Mouse (Mus musculus) splenic B cell, adult 2 months (primary cell): ENCODE data around the gene Fam168a.
A peak's percentile ranks its signal among the peaks of the same experiment; 100 is the strongest.
"Not testable (repeated sequence)": the region's sequence is repeated elsewhere in the genome, so short reads cannot be mapped to it uniquely, and the experiment has no call there.

ENCODE experiments used
- DNase-seq: peaks from one replicate; pipeline ENCODE4 v3.0.0-alpha.2; 2011; ENCODE audit warnings: low read depth, low spot score
- H3K27me3 ChIP-seq: 2 replicates; pipeline ENCODE4 v1.6.1; 2012; ENCODE audit warnings: mild to moderate bottlenecking, low read length, moderate library complexity, mixed read lengths; ENCODE audit not compliant: control insufficient read depth, poor library complexity, insufficient read depth, severe bottlenecking
- H3K36me3 ChIP-seq: 2 replicates; pipeline ENCODE4 v1.6.1; 2012; ENCODE audit warnings: mild to moderate bottlenecking, low read length, moderate library complexity, mixed read lengths; ENCODE audit not compliant: control insufficient read depth, poor library complexity, insufficient read depth, severe bottlenecking

Gene Fam168a

DNA sequence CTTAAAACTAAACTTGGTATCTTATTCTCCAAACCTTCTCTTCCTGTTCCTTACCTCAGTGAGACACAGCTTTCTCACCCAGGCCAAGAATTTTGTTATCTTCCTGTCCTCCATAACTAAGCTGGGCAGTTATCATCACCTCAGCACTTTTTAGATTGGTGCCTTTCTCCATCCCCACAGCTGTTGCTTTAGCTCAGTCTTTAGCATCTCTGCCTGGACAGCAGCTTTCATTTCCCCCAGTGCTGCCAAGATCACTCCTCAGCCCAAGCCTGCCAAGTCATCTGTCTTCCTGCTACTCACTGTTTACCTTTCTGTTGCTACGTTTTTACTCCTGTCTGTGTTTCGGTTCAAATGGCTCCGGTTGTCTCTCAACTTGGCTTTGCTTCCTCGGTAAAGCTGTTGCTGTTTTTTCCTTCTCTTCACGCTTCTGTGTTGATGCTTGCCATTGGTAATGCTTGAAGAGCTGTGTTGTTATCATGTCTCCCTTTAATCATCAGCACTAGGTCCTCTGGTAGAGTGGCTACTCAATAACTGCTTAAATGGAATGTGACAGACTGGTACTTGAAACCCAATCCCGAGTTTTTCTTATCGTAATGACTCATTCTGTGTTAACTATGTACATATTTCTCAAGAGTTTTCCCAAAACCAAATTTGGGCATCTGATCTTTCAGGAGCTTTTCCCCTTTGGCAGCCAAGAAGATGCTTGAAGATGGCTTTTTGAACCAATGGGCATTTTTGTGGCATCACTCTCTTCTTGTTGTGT lies 26.8 kb downstream of the Fam168a start:
- no peaks in the 10 kb centered on the region for H3K27me3 ChIP-seq
- no peak for DNase-seq
- H3K36me3 ChIP-seq: no peaks in the 10 kb centered on the region

DNA sequence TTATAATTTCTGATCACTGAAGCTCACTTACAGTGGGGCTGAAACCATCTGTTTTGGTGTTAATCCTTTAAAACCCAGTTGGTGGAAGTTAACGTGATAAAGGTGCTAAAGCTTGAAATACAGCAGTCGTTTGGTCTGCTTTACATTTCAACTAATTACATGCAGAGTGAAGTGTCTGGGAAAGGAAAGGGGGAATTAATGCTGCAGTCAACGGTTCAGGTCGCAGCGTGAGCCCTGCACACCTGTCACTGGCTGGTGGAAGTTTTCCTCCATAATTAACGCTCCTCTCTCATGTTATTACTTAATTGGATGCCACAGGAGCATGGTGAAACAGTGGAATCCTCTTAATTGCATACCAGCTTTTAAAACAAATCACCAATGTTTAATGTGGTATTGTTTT lies 27.8 kb downstream of the Fam168a start:
- Histone ChIP-seq H3K36me3 (no peaks in the 10 kb centered on the region), H3K27me3 (no peaks in the 10 kb centered on the region)
- DNase-seq: no peak

- not testable (repeated sequence) for DNase-seq, H3K36me3 ChIP-seq, H3K27me3 ChIP-seq
These were observed 28.5 kb downstream of the Fam168a start for GRCm38 (mm10) chr7:100734905-100735304.

- no peak for DNase-seq
- no peaks in the 10 kb centered on the region for H3K36me3 ChIP-seq
These were observed 29.7 kb downstream of the Fam168a start for GRCm38 (mm10) chr7:100736131-100736530.

DNA sequence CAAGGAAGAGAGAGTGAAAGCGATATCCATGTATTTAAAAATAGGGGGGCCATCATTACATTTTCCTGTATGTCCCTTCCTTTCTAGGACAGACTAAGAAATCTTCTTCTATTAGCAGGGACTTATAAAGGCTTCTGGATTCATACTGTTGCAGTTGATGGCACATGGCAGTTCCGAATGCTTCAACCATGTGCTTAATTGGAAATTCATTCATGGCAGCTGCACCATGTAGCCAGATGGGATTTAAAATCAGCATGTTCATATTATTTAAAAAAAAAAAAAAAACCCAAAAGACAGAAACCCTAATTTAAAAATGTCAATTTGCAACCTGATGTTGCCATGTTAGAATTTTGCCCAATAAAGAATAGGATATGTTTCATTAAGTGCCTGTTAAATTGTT lies 37.9 kb downstream of the Fam168a start:
- DNase-seq: no peak
- Histone ChIP-seq H3K27me3 (no peaks in the 10 kb centered on the region), H3K36me3 (no peaks in the 10 kb centered on the region)

More at GRCm38 (mm10) chr7:100736131-100736530, 29.7 kb downstream of the Fam168a start:
- no peaks in the 10 kb centered on the region for H3K27me3 ChIP-seq

- no peak for DNase-seq
- H3K36me3 ChIP-seq: no peaks in the 10 kb centered on the region
- H3K27me3 ChIP-seq: no peaks in the 10 kb centered on the region
These were observed 43.7 kb downstream of the Fam168a start for GRCm38 (mm10) chr7:100750101-100750500.

DNA sequence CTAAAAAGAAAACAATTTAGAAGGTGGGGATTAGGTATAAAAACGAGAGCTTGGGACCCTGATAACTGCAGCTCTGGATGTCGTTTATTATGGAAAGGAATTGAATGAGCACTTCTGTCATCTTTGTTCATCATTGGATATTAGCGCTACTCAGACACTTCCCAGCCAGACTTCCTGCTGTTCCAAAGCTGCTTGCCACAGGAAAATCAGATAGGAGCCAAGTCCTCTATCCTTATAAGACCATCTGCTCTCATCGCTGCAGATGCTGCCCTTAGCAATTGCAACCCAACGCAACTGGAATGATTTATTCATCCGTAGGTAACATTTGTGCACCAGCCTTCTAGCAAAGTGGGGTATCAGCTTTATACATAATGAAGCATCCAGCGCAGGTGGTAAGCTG lies 52.3 kb downstream of the Fam168a start:
- Histone ChIP-seq H3K36me3 (no peaks in the 10 kb centered on the region), H3K27me3 (no peaks in the 10 kb centered on the region; the same call in 1 of the 2 replicates)
- no peak for DNase-seq

- Histone ChIP-seq H3K36me3 (no peaks in the 10 kb centered on the region), H3K27me3 (no peaks in the 10 kb centered on the region)
- no peak for DNase-seq
These were observed 56.3 kb downstream of the Fam168a start for GRCm38 (mm10) chr7:100762726-100763125.

DNA sequence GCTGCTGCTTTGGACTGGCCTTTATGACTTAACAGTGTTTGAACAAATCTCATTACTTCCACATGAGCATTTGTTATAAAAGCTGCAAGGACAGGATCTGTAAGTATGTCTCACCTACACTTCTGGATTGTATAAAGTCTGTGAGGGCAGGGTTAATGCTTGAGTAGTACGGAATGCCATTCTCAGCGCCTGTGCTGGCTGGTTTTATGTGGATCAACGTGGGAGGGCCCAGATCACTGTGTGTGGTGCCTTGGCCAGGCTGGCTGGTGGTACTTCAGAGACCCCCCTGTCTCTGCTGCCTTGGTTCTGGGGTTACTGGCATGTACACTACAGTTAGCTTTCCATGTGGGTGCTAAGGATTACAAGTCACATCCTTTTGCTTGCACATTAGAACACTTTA lies 61.1 kb downstream of the Fam168a start:
- H3K27me3 ChIP-seq: no peaks in the 10 kb centered on the region
- no peaks in the 10 kb centered on the region for H3K36me3 ChIP-seq
- no peak for DNase-seq

DNA sequence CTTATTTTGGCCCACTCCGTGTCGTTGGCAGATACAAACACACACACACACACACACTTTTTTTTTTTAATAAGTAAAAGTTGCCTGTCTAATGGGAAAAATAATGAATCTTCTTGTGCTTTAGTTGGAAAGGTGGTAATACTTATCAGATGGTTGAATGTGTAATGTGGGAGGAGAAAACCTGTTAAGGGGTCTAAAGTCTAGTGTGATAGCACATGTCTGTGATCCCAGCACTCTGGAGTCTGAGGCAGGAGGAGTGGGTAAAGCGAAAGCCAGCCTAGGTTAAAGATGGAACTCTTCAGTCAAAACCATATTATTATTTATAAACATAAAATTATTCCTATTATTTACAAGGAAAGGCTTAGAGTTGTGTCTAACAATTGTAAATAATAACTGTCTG lies 61.6 kb downstream of the Fam168a start:
- no peak for DNase-seq
- Histone ChIP-seq H3K27me3 (no peaks in the 10 kb centered on the region), H3K36me3 (no peaks in the 10 kb centered on the region)

DNA sequence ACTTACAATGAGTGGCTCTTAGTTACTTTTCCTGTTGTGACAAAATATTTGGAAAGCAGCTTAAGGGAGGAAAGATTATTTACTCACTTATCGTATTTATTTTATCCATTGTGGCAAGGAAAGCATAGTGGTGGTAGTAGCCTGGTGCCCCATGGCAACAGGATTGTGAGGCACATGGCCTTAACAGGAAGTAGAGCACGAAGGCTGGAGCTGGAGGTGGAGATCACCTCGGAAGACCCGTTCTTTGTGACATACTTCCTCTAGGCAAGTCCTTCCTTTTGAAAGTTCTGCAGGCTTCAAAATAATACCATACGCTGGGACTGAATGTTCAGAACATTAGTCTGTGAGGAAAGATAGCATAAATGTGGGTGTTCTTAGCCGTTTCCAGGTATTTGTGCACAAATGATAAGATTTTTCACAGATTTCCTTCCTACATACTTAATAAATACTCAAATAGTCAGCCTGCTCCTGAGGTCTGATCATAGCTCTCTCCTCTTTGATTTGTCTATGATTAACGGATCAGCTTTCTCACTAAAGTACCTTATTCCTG lies 63.2 kb downstream of the Fam168a start:
- no peaks in the 10 kb centered on the region for H3K27me3 ChIP-seq
- H3K36me3 ChIP-seq: no peaks in the 10 kb centered on the region
- DNase-seq: no peak

- H3K27me3 ChIP-seq: no peaks in the 10 kb centered on the region
- H3K36me3 ChIP-seq: no peaks in the 10 kb centered on the region
- no peak for DNase-seq
These were observed 64.4 kb downstream of the Fam168a start for GRCm38 (mm10) chr7:100770669-100771341.

DNA sequence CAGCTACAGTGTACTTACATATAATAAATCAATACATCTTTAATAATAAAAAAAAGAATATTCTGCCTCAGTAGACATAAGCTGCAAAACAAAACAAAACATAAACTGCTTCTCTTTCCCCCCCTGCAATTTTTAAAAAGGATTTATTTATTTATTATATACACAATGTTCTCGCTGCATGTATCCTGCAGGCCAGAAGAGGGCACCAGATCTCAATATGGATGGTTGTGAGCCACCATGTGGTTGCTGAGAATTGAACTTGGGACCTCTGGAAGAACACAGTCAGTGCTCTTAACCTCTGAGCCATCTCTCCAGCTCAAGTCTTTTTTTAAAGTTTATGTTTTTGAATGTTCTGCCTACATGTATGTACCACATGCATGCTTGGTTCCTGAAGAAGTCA lies 67.8 kb downstream of the Fam168a start:
- DNase-seq: peak; percentile 9
- Histone ChIP-seq H3K36me3 (no peaks in the 10 kb centered on the region), H3K27me3 (no peaks in the 10 kb centered on the region)

- DNase-seq: no peak
- H3K36me3 ChIP-seq: no peaks in the 10 kb centered on the region
These were observed 69.4 kb downstream of the Fam168a start for GRCm38 (mm10) chr7:100775810-100776209.

GRCm38 (mm10) chr7:100780192-100780591 lies 73.8 kb downstream of the Fam168a start:
- no peak for DNase-seq
- H3K36me3 ChIP-seq: no peaks in the 10 kb centered on the region
- H3K27me3 ChIP-seq: no peaks in the 10 kb centered on the region

More at GRCm38 (mm10) chr7:100775810-100776209, 69.4 kb downstream of the Fam168a start:
- H3K27me3 ChIP-seq: no peaks in the 10 kb centered on the region
